Mouse (Mus musculus) adrenal gland, postnatal 14 days (tissue): Measurements from ENCODE around the gene Rnf32. TPM values are rescaled to one million over a fixed set of nuclear protein-coding genes. Genes with fewer than 3 reads are reported as not detected.

Source experiments
- DNase-seq: peaks from one replicate; pipeline ENCODE4 v3.0.0; 2021; ENCODE audit warnings: mixed read lengths
- total RNA-seq: library from RNA; stranded (reverse); gene quantifications from 2 replicates; pipeline ENCODE4 v1.2.3, GENCODE M21; 2021

Rnf32 gene
- total RNA-seq, 1 experiment from 2014 or later, result 3.9 TPM

- DNase-seq, result peak; percentile 38
These were observed 79.0 kb downstream of the Rnf32 start for GRCm38 (mm10) chr5:29274746-29275145.

Other genes with a start within 250 kb of the Rnf32 start
- gene Lmbr1, start 182.4 kb downstream of the Rnf32 start, total RNA-seq, result 13.2 and 13.3 TPM in 2 replicates
- gene Nom1, start 238.7 kb downstream of the Rnf32 start, total RNA-seq, result 27.7 and 32.4 TPM in 2 replicates